Mouse (Mus musculus) CH12.LX (cell line): ENCODE data around the gene Ces3a.
"Not testable (repeated sequence)": the region's sequence is repeated elsewhere in the genome, so short reads cannot be mapped to it uniquely, and the experiment has no call there.

Experiments
- CHD2 ChIP-seq: IDR thresholded peaks from 2 replicates; pipeline ENCODE4 v1.6.1; 2011; ENCODE audit warnings: low read length, improper control_type of control experiment
- E2F4 ChIP-seq: IDR thresholded peaks from 2 replicates; pipeline ENCODE4 v1.6.1; 2011; ENCODE audit warnings: low read depth, low read length, improper control_type of control experiment; ENCODE audit not compliant: insufficient replicate concordance

DNA sequence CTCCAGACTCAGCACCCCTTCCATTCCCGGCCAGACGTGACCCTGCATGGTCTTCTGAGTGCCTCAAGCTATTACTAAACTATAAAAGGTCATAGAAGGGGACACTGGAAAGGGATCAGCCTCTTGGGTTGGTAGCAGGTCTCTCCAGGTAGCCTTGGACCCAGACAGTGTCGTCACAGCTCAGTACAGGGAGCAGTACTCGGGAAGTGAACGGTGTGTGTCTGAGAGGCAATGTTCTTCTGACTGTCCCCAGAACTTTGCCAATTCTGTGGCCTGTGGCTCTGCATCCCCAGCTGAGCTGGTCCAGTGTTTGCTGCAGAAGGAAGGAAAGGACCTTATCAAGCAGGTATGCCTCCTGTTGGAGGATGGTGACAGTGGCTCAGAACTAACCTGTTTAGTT lies 39.8 kb downstream of the Ces3a start:
- not testable (repeated sequence) for TF ChIP-seq CHD2, E2F4
